Mouse (Mus musculus) bone marrow, adult 2 months (tissue): ENCODE results near the gene Amz2.

Experiments used
- CTCF ChIP-seq: fragments of 200-500 bp; IDR thresholded peaks from 2 replicates; pipeline ENCODE4 v1.5.1; 2011; ENCODE audit warnings: low read length, control low read depth; ENCODE audit not compliant: control insufficient read depth, insufficient read depth
- POLR2A ChIP-seq: fragments of 200-500 bp; IDR thresholded peaks from 2 replicates; pipeline ENCODE4 v1.6.1; 2011; ENCODE audit warnings: low read depth, mild to moderate bottlenecking, control low read depth, low read length, borderline replicate concordance; ENCODE audit not compliant: control insufficient read depth

- TF ChIP-seq CTCF, result no peak
- no peak for TF ChIP-seq POLR2A
Observed at GRCm38 (mm10) chr11:109380662-109381061, 45.1 kb upstream of the Amz2 start.
